Mouse (Mus musculus): Measurements from ENCODE around the gene Snap25. TPM values are rescaled to one million over a fixed set of nuclear protein-coding genes. Genes with fewer than 3 reads are reported as not detected.

The Snap25 gene
- polyA plus RNA-seq, 1 experiment = not detected

- TF ChIP-seq GATA1 (IDR thresholded peaks at IDR 0.05; ENCODE audit: low read length) = no peak
Observed at GRCm38 (mm10) chr2:136758809-136759551, 45.7 kb downstream of the Snap25 start.

- TF ChIP-seq GATA1 (IDR thresholded peaks at IDR 0.05; ENCODE audit: low read length) = no peak
Observed at GRCm38 (mm10) chr2:136778156-136778555, 64.9 kb downstream of the Snap25 start.

- no peak for TF ChIP-seq GATA1 (IDR thresholded peaks at IDR 0.05; ENCODE audit: low read length)
Observed at GRCm38 (mm10) chr2:136778674-136779073, 65.4 kb downstream of the Snap25 start.

- no peak for TF ChIP-seq GATA1 (IDR thresholded peaks at IDR 0.05; ENCODE audit: low read length)
Observed at GRCm38 (mm10) chr2:136780268-136780667, 67.0 kb downstream of the Snap25 start.

- no peak for TF ChIP-seq GATA1 (IDR thresholded peaks at IDR 0.05; ENCODE audit: low read length)
Observed at GRCm38 (mm10) chr2:136784310-136784709, 71.1 kb downstream of the Snap25 start.

GRCm38 (mm10) chr2:136788379-136788778, 75.1 kb downstream of the Snap25 start:
- TF ChIP-seq GATA1 (IDR thresholded peaks at IDR 0.05; ENCODE audit: low read length) = no peak

- TF ChIP-seq GATA1 (IDR thresholded peaks at IDR 0.05; ENCODE audit: low read length) = no peak
Observed at GRCm38 (mm10) chr2:136796518-136796917, 83.3 kb downstream of the Snap25 start.

- TF ChIP-seq GATA1 (IDR thresholded peaks at IDR 0.05; ENCODE audit: low read length) = no peak
Observed at GRCm38 (mm10) chr2:136798887-136799430, 85.7 kb downstream of the Snap25 start.

GRCm38 (mm10) chr2:136801102-136801501, 87.8 kb downstream of the Snap25 start:
- TF ChIP-seq GATA1 (IDR thresholded peaks at IDR 0.05; ENCODE audit: low read length) = no peak

- TF ChIP-seq GATA1 (IDR thresholded peaks at IDR 0.05; ENCODE audit: low read length) = no peak
Observed at GRCm38 (mm10) chr2:136802076-136802475, 88.8 kb downstream of the Snap25 start.

- no peak for TF ChIP-seq GATA1 (IDR thresholded peaks at IDR 0.05; ENCODE audit: low read length)
Observed at GRCm38 (mm10) chr2:136803142-136803541, 89.9 kb downstream of the Snap25 start.

GRCm38 (mm10) chr2:136807992-136808726, 94.9 kb downstream of the Snap25 start:
- no peak for TF ChIP-seq GATA1 (IDR thresholded peaks at IDR 0.05; ENCODE audit: low read length)

- TF ChIP-seq GATA1 (IDR thresholded peaks at IDR 0.05; ENCODE audit: low read length) = no peak
Observed at GRCm38 (mm10) chr2:136811331-136811730, 98.1 kb downstream of the Snap25 start.

- no peak for TF ChIP-seq GATA1 (IDR thresholded peaks at IDR 0.05; ENCODE audit: low read length)
Observed at GRCm38 (mm10) chr2:136816717-136817400, 103.6 kb downstream of the Snap25 start.

- TF ChIP-seq GATA1 (IDR thresholded peaks at IDR 0.05; ENCODE audit: low read length) = no peak
Observed at GRCm38 (mm10) chr2:136823751-136824716, 110.8 kb downstream of the Snap25 start.
